8 mouse cellular contexts compared by ENCODE assay signal in the genomic region with DNA sequence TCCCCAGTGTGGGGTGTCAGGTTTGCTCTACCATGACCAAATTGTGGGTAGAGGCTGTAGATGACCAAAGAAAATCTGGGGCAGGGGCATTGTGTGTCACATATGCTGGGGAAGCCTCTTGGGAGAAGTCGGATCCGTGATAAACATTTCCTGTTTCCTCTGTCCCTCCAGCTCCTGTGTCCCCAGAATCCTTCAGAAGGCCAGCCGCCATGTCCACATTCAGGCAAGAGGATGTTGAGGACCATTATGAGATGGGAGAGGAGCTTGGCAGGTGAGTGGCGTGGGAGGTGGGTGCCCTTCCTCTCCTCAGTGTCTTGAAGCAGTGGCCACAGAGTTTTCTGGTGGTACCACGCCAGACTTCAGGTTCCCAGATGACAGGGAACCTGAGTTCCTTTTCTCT. TPM values are rescaled to one million over a fixed set of nuclear protein-coding genes. Genes with fewer than 3 reads are reported as not detected.
A peak's percentile ranks its signal among the peaks of the same experiment; 100 is the strongest.
DNase-seq lines count a peak whose midpoint lies in the region; ATAC-seq and TF ChIP-seq lines count a peak whose summit lies in the region.
"Had no signal": no experiment of that assay in that cellular context is flagged by ENCODE, and none has a peak within 500 bp of the region (broad histone marks: within the 10 kb centered on the region; RNA-seq: fewer than 3 reads in every experiment).

A gene (minus strand): TSS at position 45 of the 400 bp plus-strand sequence.

- H3K9ac ChIP-seq in lung, postnatal 0 days (replicated peaks; ENCODE audit: low read depth), result peak within 1 kb of the TSS; percentile 51
- H3K9ac ChIP-seq in forebrain, embryonic 13.5 days, result peak within 1 kb of the TSS; percentile 64
- H3K9ac ChIP-seq in limb, embryonic 14.5 days (ENCODE audit: low read depth, low read length, severe bottlenecking), result peak within 1 kb of the TSS; percentile 70
- peak within 1 kb of the TSS; percentile 58 for H3K9ac ChIP-seq in stomach, embryonic 15.5 days

- H3K27me3 ChIP-seq in lung, postnatal 0 days (replicated peaks; ENCODE audit: insufficient read depth, low read length), result no peaks in the 10 kb centered on the region
- no peaks in the 10 kb centered on the region for H3K27me3 ChIP-seq in forebrain, embryonic 13.5 days
- no peaks in the 10 kb centered on the region for H3K27me3 ChIP-seq in limb, embryonic 14.5 days (ENCODE audit: control insufficient read depth, insufficient read depth, low read length)
- no peaks in the 10 kb centered on the region for H3K27me3 ChIP-seq in stomach, embryonic 15.5 days (replicated peaks)

- no peak for ATAC-seq in lung, postnatal 0 days
- ATAC-seq in forebrain, embryonic 13.5 days, result no peak
- ATAC-seq in limb, embryonic 14.5 days (ENCODE audit: low FRiP score, low read depth), result no peak
- ATAC-seq in stomach, embryonic 15.5 days (ENCODE audit: insufficient read depth, low FRiP score, low read depth), result no peak
- ATAC-seq in erythroid progenitor cell, adult 5-6 weeks (replicated peaks; ENCODE audit: low FRiP score, poor library complexity, severe bottlenecking), result no peak

- no peak for TF ChIP-seq EP300 in lung, postnatal 0 days (IDR thresholded peaks at IDR 0.05)

- no peak for DNase-seq in lung, postnatal 0 days (ENCODE audit: low spot score)
- no peak for DNase-seq in lung, postnatal 14 days
- DNase-seq in limb, embryonic 14.5 days (ENCODE audit: low spot score), result no peak
- DNase-seq in gastrocnemius, postnatal 36 days, result no peak

- TF ChIP-seq POLR2A in limb, embryonic 14.5 days (IDR thresholded peaks at IDR 0.05; ENCODE audit: borderline replicate concordance, extremely low read depth, insufficient read depth, insufficient read length), result no peak

- no peaks in the 10 kb centered on the region for H3K9me3 ChIP-seq in lung, postnatal 0 days (ENCODE audit: low read length)
- no peaks in the 10 kb centered on the region for H3K9me3 ChIP-seq in forebrain, embryonic 13.5 days (replicated peaks)
- no peaks in the 10 kb centered on the region for H3K9me3 ChIP-seq in limb, embryonic 14.5 days (ENCODE audit: control insufficient read depth, low read length)
- H3K9me3 ChIP-seq in stomach, embryonic 15.5 days, result no peaks in the 10 kb centered on the region

- intact Hi-C loops in gastrocnemius, postnatal 36 days (cut with DNase I), result no loop called here

- peaks cover 34% of the 10 kb centered on the region for H3K36me3 ChIP-seq in lung, postnatal 0 days (ENCODE audit: insufficient read depth, low read length)
- H3K36me3 ChIP-seq in forebrain, embryonic 13.5 days (ENCODE audit: poor library complexity, severe bottlenecking), result peaks cover 72% of the 10 kb centered on the region
- H3K36me3 ChIP-seq in limb, embryonic 14.5 days (ENCODE audit: control insufficient read depth, insufficient read depth, low read length), result peaks cover 78% of the 10 kb centered on the region
- H3K36me3 ChIP-seq in stomach, embryonic 15.5 days, result peaks cover 47% of the 10 kb centered on the region

- no peak for TF ChIP-seq CTCF in lung, postnatal 0 days (IDR thresholded peaks at IDR 0.05)

- peak within 1 kb of the TSS; percentile 61 for H3K4me2 ChIP-seq in lung, postnatal 0 days (replicated peaks; ENCODE audit: low read depth, low read length)
- peak within 1 kb of the TSS; percentile 68 for H3K4me2 ChIP-seq in forebrain, embryonic 13.5 days
- H3K4me2 ChIP-seq in limb, embryonic 14.5 days (replicated peaks; ENCODE audit: low read depth, low read length, severe bottlenecking), result peak within 1 kb of the TSS; percentile 65
- peak within 1 kb of the TSS; percentile 69 for H3K4me2 ChIP-seq in stomach, embryonic 15.5 days

- H3K27ac ChIP-seq in lung, postnatal 0 days (ENCODE audit: low read length), result peak within 1 kb of the TSS; percentile 89
- H3K27ac ChIP-seq in forebrain, embryonic 13.5 days, result peak within 1 kb of the TSS; percentile 85
- H3K27ac ChIP-seq in limb, embryonic 14.5 days (replicated peaks; ENCODE audit: low read depth, low read length), result peak within 1 kb of the TSS; percentile 65; the same call in 1 of the 2 replicates
- H3K27ac ChIP-seq in stomach, embryonic 15.5 days, result peak within 1 kb of the TSS; percentile 92

- peak within 1 kb of the TSS; percentile 61 for H3K4me3 ChIP-seq in lung, postnatal 0 days (ENCODE audit: low read depth, low read length)
- H3K4me3 ChIP-seq in forebrain, embryonic 13.5 days, result peak within 1 kb of the TSS; percentile 58
- peak within 1 kb of the TSS; percentile 75 for H3K4me3 ChIP-seq in limb, embryonic 14.5 days (replicated peaks; ENCODE audit: low read length)
- H3K4me3 ChIP-seq in stomach, embryonic 15.5 days (replicated peaks), result peak within 1 kb of the TSS; percentile 76

- 62% methylated on average over 5 of the region's 5 CpGs for WGBS in lung, postnatal 0 days
- 89% methylated on average over 5 of the region's 5 CpGs for WGBS in forebrain, embryonic 13.5 days
- WGBS in limb, embryonic 14.5 days, result 85% methylated on average over 5 of the region's 5 CpGs
- 76% methylated on average over 5 of the region's 5 CpGs for WGBS in stomach, embryonic 15.5 days

- peaks cover 7% of the 10 kb centered on the region; the same call in 1 of the 2 replicates for H3K4me1 ChIP-seq in lung, postnatal 0 days (ENCODE audit: insufficient read depth, low read depth, low read length)
- H3K4me1 ChIP-seq in forebrain, embryonic 13.5 days, result peaks cover 39% of the 10 kb centered on the region
- H3K4me1 ChIP-seq in limb, embryonic 14.5 days (ENCODE audit: control insufficient read depth, insufficient read depth, low read length), result peaks cover 7% of the 10 kb centered on the region
- H3K4me1 ChIP-seq in stomach, embryonic 15.5 days, result peaks cover 32% of the 10 kb centered on the region

RNA-seq across cellular contexts. Expression of the gene that starts here (rescaled TPM):
- 0.16 and 0.25 TPM in 2 replicates for polyA plus RNA-seq in lung, postnatal 0 days (2015; fragmentation: Nextera tagmentation; extraction: Ambion mirVana)
- not detected in 2 replicates for polyA plus RNA-seq in forebrain, embryonic 13.5 days (2015; fragmentation: Nextera tagmentation; extraction: Ambion mirVana)
- polyA plus RNA-seq in limb, embryonic 14.5 days (2012; rRNA removed), result not detected in 2 replicates
- not detected in 2 replicates for polyA plus RNA-seq in limb, embryonic 14.5 days (2014; fragmentation: Nextera tagmentation; extraction: Ambion mirVana)
- 0.10 TPM in 1 of 2 replicates, not detected in the other for polyA plus RNA-seq in stomach, embryonic 15.5 days (2015; fragmentation: Nextera tagmentation; extraction: Ambion mirVana)
- not detected in 2 replicates for total RNA-seq in erythroid progenitor cell, adult 5-6 weeks (2015; ENCODE audit: low replicate concordance)
- not detected in 2 replicates for total RNA-seq in erythroid progenitor cell, adult 5-6 weeks (2017; ENCODE audit: low replicate concordance)
- total RNA-seq in gastrocnemius, postnatal 36 days (2021), result not detected
- polyA plus RNA-seq: brain, embryonic 14.5 days had no signal
